Mouse (Mus musculus) liver, postnatal 0 days (tissue): ENCODE measurements around the gene Hoxa1. TPM values are rescaled to one million over a fixed set of nuclear protein-coding genes. Genes with fewer than 3 reads are reported as not detected.
A peak's percentile ranks its signal among the peaks of the same experiment; 100 is the strongest.

ENCODE experiments used
- ATAC-seq: fragments of 200-750 bp; cut with Nextera tagmentation; 2 replicates; pipeline ENCODE4 v1.8.0; 2017; ENCODE audit warnings: mild to moderate bottlenecking, moderate library complexity
- DNase-seq: peaks from one replicate; pipeline ENCODE4 v3.0.0-alpha.2; 2016
- H3K27ac ChIP-seq: fragments of 300-500 bp; sonication (generic); 2 replicates; pipeline ENCODE4 v1.5.1; 2014; ENCODE audit warnings: antibody characterized with exemption, moderate library complexity, mild to moderate bottlenecking, low read depth
- H3K27me3 ChIP-seq: fragments of 300-500 bp; sonication (generic); 2 replicates; pipeline ENCODE4 v1.6.1; 2014; ENCODE audit warnings: low read length, control low read depth, mixed read lengths; ENCODE audit not compliant: insufficient read depth
- H3K36me3 ChIP-seq: fragments of 300-500 bp; sonication (generic); replicated peaks from 2 replicates; pipeline ENCODE4 v1.6.1; 2014; ENCODE audit warnings: mild to moderate bottlenecking, control low read depth, low read length, moderate library complexity, mixed read lengths; ENCODE audit not compliant: insufficient read depth
- H3K4me1 ChIP-seq: fragments of 300-500 bp; sonication (generic); 2 replicates; pipeline ENCODE4 v1.6.1; 2014; ENCODE audit warnings: antibody characterized with exemption, mild to moderate bottlenecking, control low read depth; ENCODE audit not compliant: insufficient read depth
- H3K4me2 ChIP-seq: fragments of 300-500 bp; sonication (generic); 2 replicates; pipeline ENCODE4 v1.6.1; 2014; ENCODE audit warnings: low read depth, mild to moderate bottlenecking, low read length, moderate library complexity, mixed read lengths
- H3K4me3 ChIP-seq: fragments of 300-500 bp; sonication (generic); 2 replicates; pipeline ENCODE4 v1.5.1; 2014; ENCODE audit warnings: low read depth, low read length
- H3K9ac ChIP-seq: fragments of 300-500 bp; sonication (generic); replicated peaks from 2 replicates; pipeline ENCODE4 v1.6.1; 2014; ENCODE audit warnings: mild to moderate bottlenecking, moderate library complexity
- H3K9me3 ChIP-seq: fragments of 300-500 bp; sonication (generic); 2 replicates; pipeline ENCODE4 v1.6.1; 2016; ENCODE audit warnings: mild to moderate bottlenecking, control low read depth, low read length, mixed read lengths
- CTCF ChIP-seq: sonication (generic); IDR thresholded peaks from 2 replicates; pipeline ENCODE4 v1.5.1; 2016; ENCODE audit warnings: antibody characterized with exemption, low read depth
- EP300 ChIP-seq: IDR thresholded peaks from 2 replicates; pipeline ENCODE4 v1.6.1; 2016; ENCODE audit warnings: antibody characterized with exemption, low read depth, mild to moderate bottlenecking
- WGBS: fragments of 180-500 bp; shearing (Covaris S2); extraction: QIAGEN DNeasy Blood & Tissue Kit; methylation state at CpG from one replicate; pipeline ENCODE4 v1.1.7; 2014; ENCODE audit not compliant: insufficient replicate concordance; 5-methylcytosine and 5-hydroxymethylcytosine counted together
- polyA plus RNA-seq: library from polyadenylated mRNA; unstranded; fragments of >200 nt; fragmentation: Nextera tagmentation; extraction: Ambion mirVana; gene quantifications from 2 replicates; pipeline ENCODE4 v1.2.1, GENCODE M21; 2015

Gene Hoxa1
- polyA plus RNA-seq, 1 experiment from 2014 or later = 0.16 TPM

DNA sequence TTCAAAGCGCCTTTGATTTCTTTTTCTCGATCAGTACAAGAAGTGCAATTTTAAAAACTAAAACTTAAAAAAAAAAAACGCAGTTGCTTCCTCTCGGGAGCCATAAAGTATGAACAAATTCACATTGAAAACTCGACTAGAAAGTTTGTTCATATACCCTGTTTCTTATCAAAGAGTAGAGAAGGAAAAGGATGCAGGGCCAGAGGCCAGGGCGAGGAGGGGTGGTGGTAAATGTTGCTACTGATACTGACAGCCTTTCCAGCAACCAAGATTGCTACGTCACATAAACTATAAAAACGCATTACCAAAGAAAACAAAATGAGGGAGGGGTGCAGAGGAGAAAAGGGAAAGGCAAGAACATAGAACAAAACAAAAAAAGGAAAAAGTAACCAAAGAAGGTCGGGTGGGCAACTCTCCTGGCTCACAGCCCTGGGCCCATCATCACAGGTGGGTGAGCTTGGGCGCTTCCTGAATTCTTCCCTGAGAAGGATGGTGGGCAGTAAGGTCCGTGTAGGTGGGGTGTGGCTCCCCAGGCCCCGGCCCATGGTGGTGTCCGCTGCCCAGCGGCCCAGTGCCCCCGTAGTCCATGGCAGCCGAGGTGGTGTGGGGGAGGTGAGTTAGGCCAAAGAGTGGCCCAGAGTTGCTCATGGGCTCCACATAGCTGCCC is 11.5 kb upstream of the Hoxa1 start:
- TF ChIP-seq EP300 (no peak), CTCF (no peak)
- no peak for DNase-seq
- H3K9me3 ChIP-seq = no peaks in the 10 kb centered on the region
- H3K4me2 ChIP-seq = peak overlapping the region; percentile 38
- H3K27ac ChIP-seq = peak overlapping the region; percentile 67
- no peak for ATAC-seq
- no peak overlapping the region for H3K4me3 ChIP-seq
- no peaks in the 10 kb centered on the region for H3K36me3 ChIP-seq
- H3K9ac ChIP-seq = 0 out of 2 replicates have a peak overlapping the region, but pooled peaks have one; percentile 26
- 46% methylated on average over 16 of the region's 16 CpGs for WGBS
- H3K4me1 ChIP-seq = peaks cover 3% of the 10 kb centered on the region; the same call in 1 of the 2 replicates
- H3K27me3 ChIP-seq = peaks cover 92% of the 10 kb centered on the region

DNA sequence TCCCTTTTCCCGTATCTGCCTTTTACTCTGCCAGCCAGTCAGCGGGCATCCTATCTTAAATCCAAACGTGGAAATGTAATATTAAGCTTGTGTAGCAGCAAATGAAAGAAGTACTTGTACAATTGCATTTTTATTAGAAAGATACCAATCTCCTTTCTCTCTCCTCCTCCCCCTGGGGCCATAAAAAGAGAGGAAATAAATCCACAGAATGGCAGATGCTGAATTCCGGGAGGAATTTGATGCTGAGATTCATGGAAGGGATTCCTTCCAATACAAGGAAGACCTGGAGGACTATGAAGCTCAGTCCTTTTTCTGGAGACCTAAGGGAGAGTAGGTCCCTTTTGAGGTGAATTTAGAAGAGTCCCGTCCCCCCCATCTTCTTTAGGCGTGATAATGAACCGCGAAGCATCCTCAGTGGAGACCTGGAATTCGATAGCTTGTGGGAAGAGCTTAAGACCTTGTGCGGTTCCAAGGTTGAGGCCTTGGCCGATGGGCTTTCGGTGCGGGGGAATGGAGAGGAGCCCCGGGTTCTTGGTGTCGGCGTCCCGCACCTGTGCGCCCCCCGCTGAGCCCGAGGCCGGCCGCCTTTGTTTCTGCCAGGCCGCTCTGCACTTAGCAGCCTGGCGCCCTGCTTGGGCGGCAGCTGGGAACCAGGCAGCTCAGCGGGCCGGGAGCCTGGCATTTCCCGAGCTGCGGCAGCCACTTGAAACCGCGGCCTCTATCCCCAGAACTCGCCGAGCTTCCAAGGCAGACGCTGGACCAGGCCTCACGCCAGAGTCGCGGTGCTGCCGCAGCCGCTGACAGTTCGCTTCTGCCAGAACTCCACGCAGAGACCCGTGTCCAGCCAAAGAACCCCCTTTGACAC is 10.3 kb upstream of the Hoxa1 start:
- H3K9me3 ChIP-seq = no peaks in the 10 kb centered on the region
- H3K4me3 ChIP-seq = no peak overlapping the region
- H3K27ac ChIP-seq = no peak overlapping the region
- ATAC-seq = no peak
- peaks cover 95% of the 10 kb centered on the region for H3K27me3 ChIP-seq
- no peak for DNase-seq
- peak overlapping the region; percentile 13 for H3K4me2 ChIP-seq
- TF ChIP-seq CTCF = no peak
- H3K4me1 ChIP-seq = peaks cover 3% of the 10 kb centered on the region; the same call in 1 of the 2 replicates
- WGBS = 41% methylated on average over 42 of the region's 42 CpGs
- H3K36me3 ChIP-seq = no peaks in the 10 kb centered on the region
- H3K9ac ChIP-seq = no peak overlapping the region

DNA sequence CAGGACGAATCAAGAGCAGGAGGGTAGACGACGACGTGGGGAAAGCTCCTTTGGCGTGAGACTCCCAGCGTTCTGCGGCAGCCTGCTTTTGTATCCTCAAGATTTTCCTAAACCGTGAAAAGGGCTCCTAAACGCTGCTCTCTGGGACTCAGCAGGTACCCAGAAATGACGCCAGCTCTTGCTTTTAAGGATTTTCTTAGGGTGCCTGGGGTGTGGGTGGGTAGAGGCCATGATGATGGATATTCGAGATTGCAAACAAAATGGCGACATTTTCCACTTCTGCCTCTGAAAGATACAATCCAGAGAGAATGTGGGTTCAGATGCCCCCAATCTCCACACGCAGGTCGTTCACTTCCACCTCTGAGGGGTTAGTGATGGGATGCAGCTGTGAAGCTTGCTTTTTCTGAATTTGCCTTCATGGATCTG is 9.6 kb upstream of the Hoxa1 start:
- no peak for TF ChIP-seq CTCF
- no peak for TF ChIP-seq EP300
- H3K9ac ChIP-seq = no peak overlapping the region
- 43% methylated on average over 14 of the region's 14 CpGs for WGBS
- H3K4me3 ChIP-seq = no peak overlapping the region
- H3K27ac ChIP-seq = no peak overlapping the region
- H3K4me1 ChIP-seq = peaks cover 3% of the 10 kb centered on the region; the same call in 1 of the 2 replicates
- ATAC-seq (no peak), DNase-seq (no peak)
- no peaks in the 10 kb centered on the region for H3K9me3 ChIP-seq
- no peak overlapping the region for H3K4me2 ChIP-seq
- H3K36me3 ChIP-seq = no peaks in the 10 kb centered on the region
- H3K27me3 ChIP-seq = peaks cover 97% of the 10 kb centered on the region

DNA sequence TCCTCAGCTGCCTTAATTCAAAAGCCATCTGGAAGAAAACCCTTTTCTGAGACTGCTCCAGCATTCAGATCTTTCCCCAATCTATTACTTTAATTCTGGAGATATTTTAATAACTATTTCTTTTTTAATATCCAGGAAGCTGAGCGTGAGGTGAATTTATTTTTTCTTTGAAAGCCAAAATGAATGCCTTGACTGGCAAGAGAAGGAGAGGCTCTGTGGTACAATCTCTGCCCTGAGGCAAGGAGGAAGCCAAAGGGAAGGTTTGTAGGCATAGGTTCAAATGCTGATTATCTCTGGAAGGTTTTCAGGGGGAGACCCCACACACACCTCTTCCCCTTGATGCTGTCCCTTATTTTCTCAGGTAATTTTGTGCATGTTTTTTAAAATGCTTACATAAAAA is 9.1 kb upstream of the Hoxa1 start:
- H3K27me3 ChIP-seq = peaks cover 96% of the 10 kb centered on the region
- H3K9ac ChIP-seq = no peak overlapping the region
- no peak for DNase-seq
- no peaks in the 10 kb centered on the region for H3K9me3 ChIP-seq
- no peak for ATAC-seq
- no peak overlapping the region for H3K4me3 ChIP-seq
- no peak for TF ChIP-seq CTCF
- TF ChIP-seq EP300 = no peak
- H3K4me2 ChIP-seq = no peak overlapping the region
- H3K36me3 ChIP-seq = no peaks in the 10 kb centered on the region
- H3K4me1 ChIP-seq = no peaks in the 10 kb centered on the region
- 44% methylated on average over 1 of the region's 1 CpGs for WGBS
- H3K27ac ChIP-seq = peak overlapping the region; percentile 3; the same call in 1 of the 2 replicates

DNA sequence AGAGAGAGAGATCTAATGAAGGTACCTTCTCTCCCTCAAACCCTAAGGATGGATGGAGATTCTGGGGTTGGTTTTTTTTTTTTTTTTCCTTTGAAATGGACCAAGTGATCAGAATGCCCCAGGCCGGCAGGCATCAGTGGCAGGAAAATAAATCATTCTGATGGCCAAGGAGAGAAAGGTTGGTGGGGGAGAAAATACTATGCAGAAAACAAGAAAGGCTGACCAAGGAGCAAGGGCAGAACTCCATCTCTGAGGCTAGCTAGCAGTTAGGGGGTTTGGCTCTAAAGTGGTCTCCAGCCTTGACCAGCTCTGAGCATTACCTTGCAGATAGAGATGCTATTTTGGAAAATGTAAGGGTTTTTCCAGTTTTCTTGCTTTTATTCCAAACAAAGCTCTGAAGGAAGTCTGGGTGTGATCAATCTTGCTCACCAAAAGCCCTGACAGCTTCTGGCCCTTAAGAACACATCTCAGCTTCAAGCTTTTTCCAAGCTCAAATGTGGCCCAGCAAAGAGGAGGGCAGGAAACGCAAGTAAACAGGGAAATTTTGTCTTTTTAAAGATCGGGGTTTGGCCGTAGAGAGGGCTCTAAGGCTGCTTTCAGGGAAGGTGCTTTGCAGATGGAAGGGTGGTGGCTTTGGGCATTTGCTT is 8.4 kb upstream of the Hoxa1 start:
- Histone ChIP-seq H3K4me2 (no peak overlapping the region; the same call in 1 of the 2 replicates), H3K27me3 (peaks cover 96% of the 10 kb centered on the region), H3K4me3 (no peak overlapping the region), H3K36me3 (no peaks in the 10 kb centered on the region), H3K4me1 (no peaks in the 10 kb centered on the region), H3K9me3 (no peaks in the 10 kb centered on the region), H3K9ac (no peak overlapping the region), H3K27ac (peak overlapping the region; percentile 3; the same call in 1 of the 2 replicates)
- 23% methylated on average over 4 of the region's 4 CpGs for WGBS
- no peak for TF ChIP-seq CTCF
- TF ChIP-seq EP300 = no peak
- DNase-seq (peak; percentile 4), ATAC-seq (no peak)
